23 mouse cellular contexts compared by ENCODE assay signal in the genomic region with DNA sequence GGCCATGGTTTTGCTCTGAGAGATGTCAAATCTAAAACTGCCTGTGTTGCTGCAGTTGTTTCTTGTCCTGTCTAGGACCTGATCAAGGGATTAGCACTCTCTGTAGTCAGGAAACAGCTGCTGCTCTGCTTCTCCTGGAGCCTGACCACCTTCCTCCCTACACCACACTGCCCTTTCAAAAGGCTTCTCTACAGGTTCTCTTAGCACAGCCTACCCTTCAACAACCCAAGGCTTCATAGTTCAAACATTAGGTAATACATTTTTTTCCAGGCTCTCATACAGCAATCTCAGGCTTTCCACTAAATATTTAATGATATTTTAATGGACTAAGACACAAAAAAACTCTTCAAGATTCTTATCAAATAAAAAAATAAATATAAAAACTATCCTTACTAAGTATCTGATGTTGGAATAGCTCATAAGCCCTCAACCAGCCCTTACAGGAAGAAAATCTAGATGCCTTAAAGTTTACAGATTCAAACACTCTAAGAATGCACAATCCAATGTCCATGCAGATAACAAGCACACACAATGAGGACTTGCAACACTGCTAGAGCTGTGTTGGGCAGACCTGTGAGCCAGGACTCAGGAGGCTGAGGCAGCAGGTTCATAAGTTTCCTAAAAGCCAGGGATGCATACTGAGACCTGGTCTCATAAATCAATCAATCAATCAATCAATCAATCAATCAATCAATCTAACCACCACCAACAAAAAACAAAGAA. TPM values are rescaled to one million over a fixed set of nuclear protein-coding genes. Genes with fewer than 3 reads are reported as not detected.
A peak's percentile ranks its signal among the peaks of the same experiment; 100 is the strongest.
DNase-seq lines count a peak whose midpoint lies in the region; ATAC-seq and TF ChIP-seq lines count a peak whose summit lies in the region.
"Had no signal": no experiment of that assay in that cellular context is flagged by ENCODE, and none has a peak within 500 bp of the region (broad histone marks: within the 10 kb centered on the region; RNA-seq: fewer than 3 reads in every experiment).

No protein-coding gene starts in this region.

- H3K79me2 ChIP-seq in liver, adult 2 months (ENCODE audit: control insufficient read depth, insufficient read depth, low read length): peaks cover 14% of the 10 kb centered on the region; the same call in 1 of the 2 replicates
- no peaks in the 10 kb centered on the region for H3K79me2 ChIP-seq in myocyte (ENCODE audit: control insufficient read depth, insufficient read depth)

- H3K27me3 ChIP-seq in liver, adult 2 months (ENCODE audit: control insufficient read depth, insufficient read depth, low read length): no peaks in the 10 kb centered on the region
- H3K27me3 ChIP-seq in liver, embryonic 12.5 days (replicated peaks): no peaks in the 10 kb centered on the region
- H3K27me3 ChIP-seq in lung, postnatal 0 days (replicated peaks; ENCODE audit: insufficient read depth, low read length): no peaks in the 10 kb centered on the region
- H3K27me3 ChIP-seq in myocyte (ENCODE audit: control insufficient read depth, insufficient read depth, insufficient read length): no peaks in the 10 kb centered on the region
- H3K27me3 ChIP-seq: forebrain, embryonic 15.5 days; hindbrain, embryonic 12.5 days; liver, embryonic 13.5 days; midbrain, embryonic 13.5 days; neural tube, embryonic 12.5 days had no signal

- H3K36me3 ChIP-seq in liver, adult 2 months (ENCODE audit: control insufficient read depth, insufficient read depth, low read length): peaks cover 3% of the 10 kb centered on the region; the same call in 1 of the 2 replicates
- peaks cover 6% of the 10 kb centered on the region for H3K36me3 ChIP-seq in liver, embryonic 12.5 days
- no peaks in the 10 kb centered on the region for H3K36me3 ChIP-seq in lung, postnatal 0 days (ENCODE audit: insufficient read depth, low read length)
- no peaks in the 10 kb centered on the region for H3K36me3 ChIP-seq in myocyte (ENCODE audit: control insufficient read depth, insufficient read depth)
- H3K36me3 ChIP-seq: embryonic facial prominence, embryonic 10.5 days; forebrain, embryonic 15.5 days; hindbrain, embryonic 12.5 days; liver, embryonic 13.5 days had no signal

- no peak overlapping the region for H3ac ChIP-seq in myocyte (ENCODE audit: control insufficient read depth, insufficient read length)

- no peak for TF ChIP-seq CTCF in liver, adult 2 months (IDR thresholded peaks at IDR 0.05; ENCODE audit: low read depth, low read length)
- no peak for TF ChIP-seq CTCF in lung, postnatal 0 days (IDR thresholded peaks at IDR 0.05)

- DNase-seq in liver, adult 2 months (ENCODE audit: extremely low read depth, low read depth, low spot score): peak; percentile 64
- DNase-seq in lung, postnatal 0 days (ENCODE audit: low spot score): peak; percentile 67
- DNase-seq in lung, postnatal 36 days: no peak
- no peak for DNase-seq in left cerebral cortex, postnatal 36 days (ENCODE audit: low spot score in 2 of 2)
- DNase-seq: adrenal gland, adult 2 months; cerebellum, adult 11 months; cerebellum, adult 9-11 months; gastrocnemius, postnatal 10 days; heart, postnatal 14 days; liver, embryonic 13.5 days; right cerebral cortex, postnatal 14 days; thymus, postnatal 14 days had no signal

- no peaks in the 10 kb centered on the region for H3K9me3 ChIP-seq in liver, embryonic 12.5 days (replicated peaks)
- no peaks in the 10 kb centered on the region for H3K9me3 ChIP-seq in lung, postnatal 0 days (ENCODE audit: low read length)
- H3K9me3 ChIP-seq: embryonic facial prominence, embryonic 10.5 days; forebrain, embryonic 15.5 days; hindbrain, embryonic 12.5 days; limb, embryonic 10.5 days; liver, embryonic 13.5 days; midbrain, embryonic 13.5 days; neural tube, embryonic 12.5 days had no signal

- H3K4me3 ChIP-seq in liver, adult 2 months (ENCODE audit: insufficient read depth, low read depth, low read length): no peak overlapping the region
- H3K4me3 ChIP-seq in liver, embryonic 12.5 days: no peak overlapping the region
- H3K4me3 ChIP-seq in lung, postnatal 0 days (ENCODE audit: low read depth, low read length): no peak overlapping the region
- no peak overlapping the region for H3K4me3 ChIP-seq in myocyte
- H3K4me3 ChIP-seq: embryonic facial prominence, embryonic 10.5 days; forebrain, embryonic 15.5 days; hindbrain, embryonic 12.5 days; limb, embryonic 10.5 days; liver, embryonic 13.5 days; midbrain, embryonic 13.5 days; neural tube, embryonic 12.5 days had no signal

- ATAC-seq in liver, embryonic 12.5 days: no peak
- ATAC-seq in lung, postnatal 0 days: peak; percentile 89
- ATAC-seq in hematopoietic stem cell, adult 5-6 weeks (replicated peaks in 1 of 2; ENCODE audit: insufficient read depth in 1 of 2, low FRiP score in 2 of 2, low TSS enrichment in 1 of 2, low read depth in 1 of 2, poor library complexity in 2 of 2, severe bottlenecking in 2 of 2): peak; percentile 66 to 90

- H3K4me2 ChIP-seq in liver, embryonic 12.5 days: no peak overlapping the region
- H3K4me2 ChIP-seq in lung, postnatal 0 days (replicated peaks; ENCODE audit: low read depth, low read length): no peak overlapping the region
- H3K4me2 ChIP-seq in myocyte (ENCODE audit: low read depth): no peak overlapping the region
- H3K4me2 ChIP-seq: forebrain, embryonic 15.5 days; heart, embryonic 11.5 days; hindbrain, embryonic 12.5 days; liver, embryonic 13.5 days; midbrain, embryonic 13.5 days; neural tube, embryonic 12.5 days had no signal

- no peak for TF ChIP-seq POLR2A in liver, adult 2 months (IDR thresholded peaks at IDR 0.05; ENCODE audit: extremely low read depth, insufficient read depth, low read length)
- no peak for TF ChIP-seq POLR2A in myocyte (IDR thresholded peaks at IDR 0.05; ENCODE audit: insufficient read length, low read depth)

- peak; percentile 63; the same call in 1 of the 2 replicates for TF ChIP-seq EP300 in lung, postnatal 0 days (IDR thresholded peaks at IDR 0.05)

- intact Hi-C loops in left cerebral cortex, postnatal 36 days (cut with DNase I): loop anchor here (10.0 kb wide), 1 partner anchor 186 kb away; no protein-coding TSS in a partner anchor

- peaks cover 30% of the 10 kb centered on the region for H3K4me1 ChIP-seq in liver, adult 2 months (ENCODE audit: control insufficient read depth, insufficient read depth, low read length)
- 0 out of 2 replicates have a peak, but pooled peaks cover 9% of the 10 kb centered on the region for H3K4me1 ChIP-seq in liver, embryonic 12.5 days
- H3K4me1 ChIP-seq in lung, postnatal 0 days (ENCODE audit: insufficient read depth, low read depth, low read length): no peaks in the 10 kb centered on the region

- peak overlapping the region; percentile 64; the same call in 1 of the 2 replicates for H3K27ac ChIP-seq in liver, adult 2 months (replicated peaks; ENCODE audit: insufficient read depth, low read depth, low read length)
- H3K27ac ChIP-seq in liver, embryonic 12.5 days: no peak overlapping the region
- H3K27ac ChIP-seq in lung, postnatal 0 days (ENCODE audit: low read length): no peak overlapping the region
- H3K27ac ChIP-seq: embryonic facial prominence, embryonic 10.5 days; forebrain, embryonic 15.5 days; hindbrain, embryonic 12.5 days; limb, embryonic 10.5 days; liver, embryonic 13.5 days; midbrain, embryonic 13.5 days; neural tube, embryonic 12.5 days had no signal

- no peak overlapping the region for H3K9ac ChIP-seq in liver, adult 2 months (ENCODE audit: low read depth, low read length)
- no peak overlapping the region for H3K9ac ChIP-seq in liver, embryonic 12.5 days
- no peak overlapping the region for H3K9ac ChIP-seq in lung, postnatal 0 days (replicated peaks; ENCODE audit: low read depth)
- H3K9ac ChIP-seq: forebrain, embryonic 15.5 days; hindbrain, embryonic 12.5 days; liver, embryonic 13.5 days; midbrain, embryonic 13.5 days; neural tube, embryonic 12.5 days had no signal

TF ChIP-seq in myocyte, 11 proteins besides CTCF, POLR2A, EP300 and RAD21:
- TF ChIP-seq TCF12 (IDR thresholded peaks at IDR 0.05; ENCODE audit: insufficient read depth, poor library complexity, severe bottlenecking): no peak
- TF ChIP-seq MYOD1 (IDR thresholded peaks at IDR 0.05; ENCODE audit: control insufficient read depth in 1 of 3, insufficient read length in 2 of 3, low read depth in 2 of 3): peak in 2 of 3 experiments; percentile 75 to 77
- TF ChIP-seq TCF3 (IDR thresholded peaks at IDR 0.05; ENCODE audit: insufficient read length, low read depth): no peak
- peak in 2 of 3 experiments; percentile 24 to 58 for TF ChIP-seq MYOG (IDR thresholded peaks at IDR 0.05; ENCODE audit: control insufficient read depth in 1 of 3, insufficient read depth in 1 of 3, insufficient read length in 2 of 3, low read depth in 2 of 3)
- TF ChIP-seq MAX (IDR thresholded peaks at IDR 0.05; ENCODE audit: low read depth): no peak

RNA-seq across cellular contexts. Expression of gene Epb41l5, which starts 7.5 kb away (rescaled TPM):
- total RNA-seq in liver, adult 2 months (2014; rRNA removed): 38.0 and 47.3 TPM in 2 replicates
- polyA plus RNA-seq in liver, adult 2 months (2012; rRNA removed): 14.9 and 18.8 TPM in 2 replicates
- 16.8 and 17.2 TPM in 2 replicates for polyA plus RNA-seq in liver, embryonic 12.5 days (2016; fragmentation: Nextera tagmentation; extraction: Ambion mirVana)
- polyA plus RNA-seq in lung, postnatal 0 days (2015; fragmentation: Nextera tagmentation; extraction: Ambion mirVana): 54.7 and 69.5 TPM in 2 replicates
- total RNA-seq in hematopoietic stem cell, adult 5-6 weeks (2017): 4.3 and 5.5 TPM in 2 replicates
- 2.1 TPM for polyA plus RNA-seq in myocyte (2012; fragmentation: generic; extraction: Trizol)
- total RNA-seq in left cerebral cortex, postnatal 36 days (2021): 1 to 10 TPM; 5.6 to 6.3 TPM
- total RNA-seq: granulocyte monocyte progenitor cell, adult 5-6 weeks had no signal

Comparison
In these comparisons a context has a peak if more than half of its experiments do, and no peak if none do; other contexts are left out.
1. DNase-seq: peak in liver, adult 2 months (single experiment) and lung, postnatal 0 days (single experiment); none in lung, postnatal 36 days (single experiment) and left cerebral cortex, postnatal 36 days (0 of 2).